Mouse (Mus musculus): Measurements from ENCODE around the gene Atp6v1g2. TPM values are rescaled to one million over a fixed set of nuclear protein-coding genes. Genes with fewer than 3 reads are reported as not detected.

The Atp6v1g2 gene
- polyA plus RNA-seq (2012; rRNA removed), result 17.3 and 17.7 TPM in 2 replicates

GRCm38 (mm10) chr17:35233114-35233980, at the start of gene Atp6v1g2:
Gene Atp6v1g2 (plus strand): TSS chr17:35233660.

DNA sequence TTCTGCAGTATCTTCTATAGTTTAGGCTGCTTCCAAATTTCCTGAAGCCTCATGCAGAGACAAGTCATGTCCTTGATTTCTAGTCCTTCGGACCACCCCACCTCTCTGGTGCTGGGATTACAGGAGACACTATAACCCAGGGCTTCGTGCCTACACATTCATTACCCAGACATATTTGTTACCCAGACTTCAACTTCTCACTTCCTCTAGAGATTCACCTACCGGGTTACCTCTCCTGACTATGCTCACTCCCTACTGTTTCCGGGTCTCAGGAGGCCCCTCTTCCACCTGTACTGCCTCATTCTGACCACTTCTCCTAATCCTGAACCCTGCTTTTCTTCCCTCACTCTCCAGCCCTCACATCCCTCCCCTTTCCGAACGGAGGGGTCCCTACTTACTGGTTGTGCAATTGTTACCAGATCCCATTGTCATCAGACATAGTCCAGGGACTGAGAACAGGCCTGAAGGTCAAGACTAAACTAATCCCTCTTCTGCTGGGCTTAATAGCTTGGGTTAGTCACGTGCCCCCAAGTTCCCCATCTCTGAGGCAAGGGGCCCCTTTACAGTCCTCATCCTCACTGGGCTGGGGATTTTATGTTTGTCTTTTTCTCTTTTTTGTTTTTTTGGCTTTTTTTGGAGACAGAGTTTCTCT, 45.4 kb upstream of the Atp6v1g2 start, which contains the start of gene Lst1:
TSS of gene Lst1 (minus strand) at position 481 of the 652 bp plus-strand sequence.

GRCm38 (mm10) chr17:35193881-35194843, 39.3 kb upstream of the Atp6v1g2 start, which contains the start of gene Ltb:
Gene Ltb (plus strand): TSS chr17:35194439.

DNA sequence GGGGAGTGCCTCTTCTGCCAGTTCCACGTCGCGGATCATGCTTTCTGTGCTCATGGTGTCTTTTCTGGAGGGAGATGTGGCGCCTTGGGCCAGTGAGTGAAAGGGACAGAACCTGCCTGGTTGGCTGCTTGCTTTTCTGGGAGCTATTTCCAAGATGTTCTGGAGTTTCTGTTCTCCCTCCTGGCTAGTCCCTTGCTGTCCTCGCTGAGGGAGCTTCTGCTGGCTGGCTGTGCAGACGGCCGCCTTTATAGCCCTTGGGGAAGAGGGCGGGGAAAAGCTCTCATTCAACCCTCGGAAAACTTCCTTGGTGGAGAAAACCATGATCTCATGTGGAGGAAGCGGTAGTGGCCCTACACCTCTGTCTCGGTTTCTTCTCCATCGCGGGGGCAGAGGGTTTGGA, 31.7 kb upstream of the Atp6v1g2 start, which contains the start of gene Tnf:
TSS of gene Tnf (minus strand) at position 221 of the 400 bp plus-strand sequence.

GRCm38 (mm10) chr17:35204494-35205379, 28.7 kb upstream of the Atp6v1g2 start, which contains the start of gene Lta:
Gene Lta (minus strand): TSS chr17:35205351.

GRCm38 (mm10) chr17:35220156-35220952, 13.1 kb upstream of the Atp6v1g2 start, which contains the start of gene Gm16181:
Gene Gm16181 (plus strand): TSS chr17:35220834.

DNA sequence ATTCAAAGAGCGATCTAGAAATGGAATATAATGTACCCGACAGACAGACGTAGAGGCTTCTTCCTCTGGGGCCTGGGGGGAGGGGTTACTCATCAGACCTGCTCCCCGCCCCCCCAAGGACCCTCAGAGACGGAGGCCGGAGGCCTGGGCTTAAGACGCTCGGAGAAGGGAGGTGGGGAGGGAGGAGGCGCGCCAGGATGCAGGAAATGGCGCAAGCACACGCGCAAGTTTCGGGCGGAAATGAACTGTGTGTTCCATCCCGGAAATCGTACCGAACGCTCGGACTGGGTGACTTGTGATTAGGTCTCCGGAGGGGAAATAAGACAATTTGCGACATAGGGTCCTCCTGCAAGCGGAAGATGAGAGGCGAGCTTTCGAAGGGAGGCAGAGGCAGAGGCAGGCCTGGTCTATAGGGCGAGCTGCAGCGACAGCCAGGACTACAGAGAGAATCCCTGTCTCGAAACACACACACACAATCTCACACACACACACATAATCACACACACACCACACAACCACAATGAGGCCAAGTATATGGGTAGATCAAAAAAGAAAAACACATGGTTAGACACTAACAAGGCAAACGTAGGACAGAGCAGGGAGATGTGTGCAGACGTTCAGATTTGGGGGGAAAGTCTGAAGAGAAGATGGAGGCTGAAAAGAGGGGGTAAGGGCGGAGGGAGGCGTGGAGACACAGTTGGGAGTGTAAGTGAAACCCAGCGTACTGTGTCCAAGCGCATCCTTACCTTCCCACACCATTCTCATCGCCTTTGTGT, 2.3 kb downstream of the Atp6v1g2 start, which contains the start of gene Nfkbil1:
TSS of gene Nfkbil1 (minus strand) at position 179 of the 776 bp plus-strand sequence.

DNA sequence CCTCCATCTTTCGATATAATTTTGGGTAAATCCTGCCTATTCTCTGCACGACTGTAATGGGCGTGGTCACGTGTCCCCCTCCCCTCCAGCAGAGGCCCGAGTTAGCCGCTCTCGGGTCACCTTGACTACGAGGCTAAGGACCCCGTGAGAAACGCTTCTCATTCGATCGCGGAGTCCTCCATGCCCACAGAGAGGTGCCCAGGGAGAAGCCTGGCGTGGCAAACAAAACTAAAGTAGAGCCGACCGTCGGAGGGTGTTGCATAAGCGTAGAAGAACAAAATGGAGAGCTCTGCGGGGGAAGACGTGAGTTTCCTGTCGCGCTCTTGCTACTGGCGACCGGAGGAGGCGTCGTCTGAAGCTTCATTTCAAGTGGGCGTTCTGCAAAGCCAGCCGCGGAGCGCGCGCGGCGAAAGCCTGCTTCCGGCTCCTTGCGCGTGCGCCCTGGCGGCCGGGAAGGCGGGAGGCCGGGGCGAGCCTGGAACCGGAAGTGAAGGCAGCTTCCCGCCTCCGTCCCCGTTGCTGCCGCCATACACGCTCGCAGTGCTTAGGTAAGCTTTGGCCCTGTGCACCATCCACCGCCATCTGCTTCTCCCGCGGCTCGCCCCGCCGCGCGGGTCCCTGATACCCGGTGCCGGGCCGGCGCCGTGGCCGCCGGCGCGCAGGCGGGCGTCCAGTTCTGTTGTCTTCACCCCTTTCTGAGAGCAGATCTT, 8.0 kb downstream of the Atp6v1g2 start, which contains the start of gene Ddx39b:
TSS of gene Ddx39b (plus strand) at position 442 of the 710 bp plus-strand sequence.

DNA sequence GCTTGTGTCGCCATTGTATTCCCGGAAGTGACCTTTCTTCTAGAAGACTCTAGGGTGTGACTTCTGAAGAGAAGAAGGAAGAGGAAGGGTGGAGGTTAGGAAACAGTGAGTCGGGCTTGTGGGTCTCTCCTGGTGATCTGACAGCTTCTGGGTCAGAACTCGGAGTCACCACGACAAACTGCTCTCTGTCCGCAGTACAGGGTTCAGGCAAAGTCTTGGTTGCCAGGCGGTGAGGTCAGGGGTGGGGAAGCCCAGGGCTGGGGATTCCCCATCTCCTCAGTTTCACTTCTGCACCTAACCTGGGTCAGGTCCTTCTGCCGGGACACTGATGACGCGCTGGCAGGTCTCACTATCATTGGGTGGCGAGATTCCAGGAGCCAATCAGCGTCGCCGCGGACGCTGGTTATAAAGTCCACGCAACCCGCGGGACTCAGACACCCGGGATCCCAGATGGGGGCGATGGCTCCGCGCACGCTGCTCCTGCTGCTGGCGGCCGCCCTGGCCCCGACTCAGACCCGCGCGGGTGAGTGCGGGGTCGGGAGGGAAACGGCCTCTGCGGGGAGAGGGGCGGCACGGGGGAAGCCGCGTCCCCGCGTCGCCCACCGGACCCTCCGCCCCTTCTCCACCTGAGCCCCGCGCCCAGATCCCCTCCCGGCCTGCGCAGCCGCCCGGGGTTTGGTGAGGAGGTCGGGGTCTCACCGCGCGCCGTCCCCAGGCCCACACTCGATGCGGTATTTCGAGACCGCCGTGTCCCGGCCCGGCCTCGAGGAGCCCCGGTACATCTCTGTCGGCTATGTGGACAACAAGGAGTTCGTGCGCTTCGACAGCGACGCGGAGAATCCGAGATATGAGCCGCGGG, 29.4 kb downstream of the Atp6v1g2 start, which contains the start of gene H2-D1:
TSS of gene H2-D1 (plus strand) at position 67 of the 859 bp plus-strand sequence.

Other genes with a start within 250 kb of the Atp6v1g2 start
- 127 and 135 TPM in 2 replicates for gene Vars, start 232.7 kb upstream of the Atp6v1g2 start, polyA plus RNA-seq (2012; rRNA removed)
- 0.60 and 0.76 TPM in 2 replicates for gene Vwa7, start 217.1 kb upstream of the Atp6v1g2 start, polyA plus RNA-seq (2012; rRNA removed)
- 6.4 and 8.8 TPM in 2 replicates for gene Sapcd1, start 205.6 kb upstream of the Atp6v1g2 start, polyA plus RNA-seq (2012; rRNA removed)
- gene Msh5, start 186.9 kb upstream of the Atp6v1g2 start, polyA plus RNA-seq (2012; rRNA removed), result 6.7 and 11.0 TPM in 2 replicates
- gene Clic1, start 183.7 kb upstream of the Atp6v1g2 start, polyA plus RNA-seq (2012; rRNA removed), result 122 and 142 TPM in 2 replicates
- 392 and 957 TPM in 2 replicates for gene Ddah2, start 174.6 kb upstream of the Atp6v1g2 start, polyA plus RNA-seq (2012; rRNA removed)
- gene Ly6g6c, start 168.3 kb upstream of the Atp6v1g2 start, polyA plus RNA-seq (2012; rRNA removed), result 0.19 and 0.28 TPM in 2 replicates
- 0.67 and 0.88 TPM in 2 replicates for gene Mpig6b, start 167.5 kb upstream of the Atp6v1g2 start, polyA plus RNA-seq (2012; rRNA removed)
- 0.18 and 0.29 TPM in 2 replicates for gene Ly6g6e, start 156.8 kb upstream of the Atp6v1g2 start, polyA plus RNA-seq (2012; rRNA removed)
- gene Ly6g6d, start 155.6 kb upstream of the Atp6v1g2 start, polyA plus RNA-seq (2012; rRNA removed), result 2.5 and 3.0 TPM in 2 replicates
- 0.83 and 1.1 TPM in 2 replicates for gene Ly6g6f, start 148.1 kb upstream of the Atp6v1g2 start, polyA plus RNA-seq (2012; rRNA removed)
- gene Abhd16a, start 144.4 kb upstream of the Atp6v1g2 start, polyA plus RNA-seq (2012; rRNA removed), result 39.3 and 52.2 TPM in 2 replicates
- not detected in 2 replicates for gene Ly6g5c, start 125.4 kb upstream of the Atp6v1g2 start, polyA plus RNA-seq (2012; rRNA removed)
- gene Ly6g5b, start 118.2 kb upstream of the Atp6v1g2 start, polyA plus RNA-seq (2012; rRNA removed), result 1.1 and 2.1 TPM in 2 replicates
- gene Gpank1, start 112.2 kb upstream of the Atp6v1g2 start, polyA plus RNA-seq (2012; rRNA removed), result 19.6 and 31.0 TPM in 2 replicates
- gene Csnk2b, start 111.6 kb upstream of the Atp6v1g2 start, polyA plus RNA-seq (2012; rRNA removed), result 156 and 178 TPM in 2 replicates
- gene D17H6S53E, start 107.3 kb upstream of the Atp6v1g2 start, polyA plus RNA-seq (2012; rRNA removed), result 5.3 and 13.0 TPM in 2 replicates
- 10.2 and 22.4 TPM in 2 replicates for gene Apom, start 101.6 kb upstream of the Atp6v1g2 start, polyA plus RNA-seq (2012; rRNA removed)
- 201 and 247 TPM in 2 replicates for gene Bag6, start 98.5 kb upstream of the Atp6v1g2 start, polyA plus RNA-seq (2012; rRNA removed)
- gene Prrc2a, start 68.8 kb upstream of the Atp6v1g2 start, polyA plus RNA-seq (2012; rRNA removed), result 320 and 416 TPM in 2 replicates
- gene Aif1, start 57.6 kb upstream of the Atp6v1g2 start, polyA plus RNA-seq (2012; rRNA removed), result 3.3 and 4.8 TPM in 2 replicates
- 7.8 and 12.4 TPM in 2 replicates for gene Lst1, start 45.2 kb upstream of the Atp6v1g2 start, polyA plus RNA-seq (2012; rRNA removed)
- 0.25 and 0.34 TPM in 2 replicates for gene Ltb, start 39.2 kb upstream of the Atp6v1g2 start, polyA plus RNA-seq (2012; rRNA removed)
- 0.07 and 0.09 TPM in 2 replicates for gene Tnf, start 31.7 kb upstream of the Atp6v1g2 start, polyA plus RNA-seq (2012; rRNA removed)
- 0.04 and 0.07 TPM in 2 replicates for gene Lta, start 28.3 kb upstream of the Atp6v1g2 start, polyA plus RNA-seq (2012; rRNA removed)
- not detected in 2 replicates for gene Gm16181, start 12.8 kb upstream of the Atp6v1g2 start, polyA plus RNA-seq (2012; rRNA removed)
- 12.8 and 19.3 TPM in 2 replicates for gene Nfkbil1, start 2.1 kb downstream of the Atp6v1g2 start, polyA plus RNA-seq (2012; rRNA removed)
- 967 and 1,050 TPM in 2 replicates for gene Ddx39b, start 8.1 kb downstream of the Atp6v1g2 start, polyA plus RNA-seq (2012; rRNA removed)
- gene H2-D1, start 29.1 kb downstream of the Atp6v1g2 start, polyA plus RNA-seq (2012; rRNA removed), result 19.9 and 27.4 TPM in 2 replicates
- gene H2-Q1, start 86.7 kb downstream of the Atp6v1g2 start, polyA plus RNA-seq (2012; rRNA removed), result 0.04 and 0.06 TPM in 2 replicates
- 0.43 and 1.0 TPM in 2 replicates for gene H2-Q2, start 108.6 kb downstream of the Atp6v1g2 start, polyA plus RNA-seq (2012; rRNA removed)
- gene H2-Q4, start 146.0 kb downstream of the Atp6v1g2 start, polyA plus RNA-seq (2012; rRNA removed), result 9.9 and 11.3 TPM in 2 replicates
- 1.5 and 2.1 TPM in 2 replicates for gene H2-Q6, start 191.2 kb downstream of the Atp6v1g2 start, polyA plus RNA-seq (2012; rRNA removed)
- gene H2-Q7, start 205.5 kb downstream of the Atp6v1g2 start, polyA plus RNA-seq (2012; rRNA removed), result 15.0 and 17.0 TPM in 2 replicates
- 2.2 and 4.0 TPM in 2 replicates for gene H2-Q10, start 236.4 kb downstream of the Atp6v1g2 start, polyA plus RNA-seq (2012; rRNA removed)